Mouse (Mus musculus) brain, embryonic 14.5 days (tissue): ENCODE measurements around the gene Col4a1.

Experiments
- CTCF ChIP-seq: fragments of 200-500 bp; IDR thresholded peaks from 2 replicates; pipeline ENCODE4 v1.5.1; 2012; ENCODE audit warnings: inconsistent platforms, mild to moderate bottlenecking, moderate library complexity, borderline replicate concordance; ENCODE audit not compliant: insufficient read depth, insufficient read length; ENCODE audit errors: extremely low read depth
- POLR2A ChIP-seq: fragments of 200-500 bp; IDR thresholded peaks from 2 replicates; pipeline ENCODE4 v1.6.1; 2012; ENCODE audit warnings: mild to moderate bottlenecking, inconsistent platforms, borderline replicate concordance; ENCODE audit not compliant: poor library complexity, insufficient read depth, insufficient read length, severe bottlenecking; ENCODE audit errors: extremely low read depth

DNA sequence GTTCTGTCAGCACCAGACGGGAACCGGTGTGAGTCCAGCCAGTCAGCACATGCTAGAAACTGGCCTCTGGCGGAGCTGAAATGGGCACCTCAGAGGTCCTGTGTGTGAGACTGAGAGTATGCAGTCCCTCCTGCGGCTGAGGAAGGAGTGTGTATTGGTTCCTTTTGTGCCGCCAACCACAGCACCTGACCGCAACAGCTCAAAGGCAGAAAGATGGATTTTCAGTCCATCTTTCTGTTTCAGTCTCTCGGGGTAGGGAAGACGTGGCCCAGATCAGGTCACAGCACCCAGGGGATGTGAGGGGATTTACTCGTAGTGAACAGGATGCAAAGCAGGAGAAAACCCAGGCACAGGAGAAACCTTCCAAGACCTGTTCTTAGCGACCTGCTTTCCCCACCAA is 25.0 kb upstream of the Col4a1 start:
- TF ChIP-seq POLR2A (no peak), CTCF (no peak)
